Mouse (Mus musculus) E14TG2a.4 (cell line): ENCODE data around the gene Leng9.

Experiments used
- CTCF ChIP-seq: conservative IDR thresholded peaks from 2 replicates; pipeline ENCODE4 v1.5.1; 2014; ENCODE audit warnings: low read length
- NANOG ChIP-seq: IDR thresholded peaks from 2 replicates; pipeline ENCODE4 v1.6.1; 2014; ENCODE audit warnings: borderline replicate concordance, low read length, mixed read lengths
- POU5F1 ChIP-seq: IDR thresholded peaks from 2 replicates; pipeline ENCODE4 v1.6.1; 2014; ENCODE audit warnings: low read length, borderline replicate concordance

- no peak for TF ChIP-seq CTCF
- no peak for TF ChIP-seq NANOG
- TF ChIP-seq POU5F1 = no peak
Measured at GRCm38 (mm10) chr7:4123732-4124131, 26.4 kb downstream of the Leng9 start.
